Mouse (Mus musculus) hindbrain, embryonic 11.5 days (tissue): ENCODE results near the gene Gm21773. TPM values are rescaled to one million over a fixed set of nuclear protein-coding genes. Genes with fewer than 3 reads are reported as not detected.
"Not testable (repeated sequence)": the region's sequence is repeated elsewhere in the genome, so short reads cannot be mapped to it uniquely, and the experiment has no call there.

ENCODE experiments used
- ATAC-seq: fragments of 200-750 bp; cut with Nextera tagmentation; 2 replicates; pipeline ENCODE4 v1.8.0; 2017; ENCODE audit warnings: mild to moderate bottlenecking, moderate TSS enrichment, moderate library complexity; ENCODE audit not compliant: low FRiP score
- DNase-seq: peaks from one replicate; pipeline ENCODE4 v3.0.0-alpha.2; 2015; ENCODE audit warnings: low spot score
- H3K27ac ChIP-seq: fragments of 300-500 bp; sonication (generic); 2 replicates; pipeline ENCODE4 v1.5.1; 2014; ENCODE audit warnings: mild to moderate bottlenecking, low read depth, low read length
- H3K27me3 ChIP-seq: fragments of 300-500 bp; sonication (generic); 2 replicates; pipeline ENCODE4 v1.6.1; 2014; ENCODE audit warnings: mild to moderate bottlenecking, low read length, moderate library complexity, mixed read lengths; ENCODE audit not compliant: control insufficient read depth, insufficient read depth
- H3K36me3 ChIP-seq: fragments of 300-500 bp; sonication (generic); 2 replicates; pipeline ENCODE4 v1.6.1; 2014; ENCODE audit warnings: mild to moderate bottlenecking, low read length, moderate library complexity, mixed read lengths; ENCODE audit not compliant: control insufficient read depth, insufficient read depth
- H3K4me1 ChIP-seq: fragments of 300-500 bp; sonication (generic); replicated peaks from 2 replicates; pipeline ENCODE4 v1.6.1; 2014; ENCODE audit warnings: low read length, mixed read lengths; ENCODE audit not compliant: control insufficient read depth, insufficient read depth
- H3K4me2 ChIP-seq: fragments of 300-500 bp; sonication (generic); replicated peaks from 2 replicates; pipeline ENCODE4 v1.6.1; 2014; ENCODE audit warnings: mild to moderate bottlenecking, low read depth, low read length
- H3K4me3 ChIP-seq: fragments of 300-500 bp; sonication (generic); 2 replicates; pipeline ENCODE4 v1.5.1; 2014; ENCODE audit warnings: low read depth, low read length
- H3K9ac ChIP-seq: fragments of 300-500 bp; sonication (generic); 2 replicates; pipeline ENCODE4 v1.6.1; 2014; ENCODE audit warnings: low read depth, low read length
- H3K9me3 ChIP-seq: fragments of 300-500 bp; sonication (generic); 2 replicates; pipeline ENCODE4 v1.6.1; 2016; ENCODE audit warnings: low read length; ENCODE audit not compliant: control insufficient read depth
- WGBS: fragments of 180-500 bp; shearing (Covaris S2); extraction: QIAGEN DNeasy Blood & Tissue Kit; methylation state at CpG from one replicate; pipeline ENCODE4 v1.1.7; 2014; 5-methylcytosine and 5-hydroxymethylcytosine counted together
- polyA plus RNA-seq: library from polyadenylated mRNA; unstranded; fragments of >200 nt; fragmentation: Nextera tagmentation; extraction: Ambion mirVana; gene quantifications from 2 replicates; pipeline ENCODE4 v1.2.1, GENCODE M21; 2014

Gene Gm21773
- polyA plus RNA-seq, result not detected in 2 replicates

- H3K4me3 ChIP-seq, H3K4me2 ChIP-seq, H3K36me3 ChIP-seq, H3K27ac ChIP-seq, H3K4me1 ChIP-seq, DNase-seq, H3K9me3 ChIP-seq, ATAC-seq, H3K27me3 ChIP-seq, H3K9ac ChIP-seq: not testable (repeated sequence)
- WGBS, result no CpG with 5 or more reads among the region's 2 CpGs
Observed at GRCm38 (mm10) chrY:25309260-25309659, at the start of gene Gm21773. TSS of gene Gm21773 (minus strand) at chrY:25309360.
